Mouse (Mus musculus): ENCODE results near the gene Cacnb4. TPM values are rescaled to one million over a fixed set of nuclear protein-coding genes. Genes with fewer than 3 reads are reported as not detected.

Gene Cacnb4
- polyA plus RNA-seq, 1 experiment, result 0.01 TPM

- Histone ChIP-seq H3K27me3 (ENCODE audit: control insufficient read depth, insufficient read depth, insufficient read length) (no peaks in the 10 kb centered on the region), H3K4me3 (no peak overlapping the region), H3K79me2 (ENCODE audit: control insufficient read depth, insufficient read depth) (no peaks in the 10 kb centered on the region), H3K36me3 (ENCODE audit: control insufficient read depth, insufficient read depth) (no peaks in the 10 kb centered on the region), H3ac (ENCODE audit: control insufficient read depth, insufficient read length) (no peak overlapping the region), H3K4me2 (ENCODE audit: low read depth) (no peak overlapping the region)
- no peak for TF ChIP-seq TCF12 (IDR thresholded peaks at IDR 0.05; ENCODE audit: insufficient read depth, poor library complexity, severe bottlenecking)
- no peak for TF ChIP-seq TCF3 (IDR thresholded peaks at IDR 0.05; ENCODE audit: insufficient read length, low read depth)
- TF ChIP-seq USF1 (IDR thresholded peaks at IDR 0.05; ENCODE audit: low read depth), result no peak
- TF ChIP-seq MYOG (IDR thresholded peaks at IDR 0.05; ENCODE audit: control insufficient read depth in 1 of 3, insufficient read depth in 1 of 3, insufficient read length in 2 of 3, low read depth in 2 of 3), result no peak
- TF ChIP-seq CEBPB (IDR thresholded peaks at IDR 0.05; ENCODE audit: insufficient read depth, poor library complexity, severe bottlenecking), result no peak
- no peak for TF ChIP-seq SRF (IDR thresholded peaks at IDR 0.05; ENCODE audit: control insufficient read depth, insufficient read length, low read depth)
- TF ChIP-seq MAX (IDR thresholded peaks at IDR 0.05; ENCODE audit: low read depth), result no peak
- TF ChIP-seq REST (IDR thresholded peaks at IDR 0.05; ENCODE audit: insufficient read depth, insufficient read length), result no peak
- no peak for TF ChIP-seq POLR2AphosphoS2 (IDR thresholded peaks at IDR 0.05; ENCODE audit: insufficient read length, low read depth)
- no peak for TF ChIP-seq MYOD1 (IDR thresholded peaks at IDR 0.05; ENCODE audit: control insufficient read depth in 1 of 3, insufficient read length in 2 of 3, low read depth in 2 of 3)
- TF ChIP-seq E2F4 (IDR thresholded peaks at IDR 0.05; ENCODE audit: insufficient read depth), result no peak
- no peak for TF ChIP-seq POLR2A (IDR thresholded peaks at IDR 0.05; ENCODE audit: insufficient read length, low read depth)
These were observed 91.2 kb downstream of the Cacnb4 start for GRCm38 (mm10) chr2:52585384-52585783.

DNA sequence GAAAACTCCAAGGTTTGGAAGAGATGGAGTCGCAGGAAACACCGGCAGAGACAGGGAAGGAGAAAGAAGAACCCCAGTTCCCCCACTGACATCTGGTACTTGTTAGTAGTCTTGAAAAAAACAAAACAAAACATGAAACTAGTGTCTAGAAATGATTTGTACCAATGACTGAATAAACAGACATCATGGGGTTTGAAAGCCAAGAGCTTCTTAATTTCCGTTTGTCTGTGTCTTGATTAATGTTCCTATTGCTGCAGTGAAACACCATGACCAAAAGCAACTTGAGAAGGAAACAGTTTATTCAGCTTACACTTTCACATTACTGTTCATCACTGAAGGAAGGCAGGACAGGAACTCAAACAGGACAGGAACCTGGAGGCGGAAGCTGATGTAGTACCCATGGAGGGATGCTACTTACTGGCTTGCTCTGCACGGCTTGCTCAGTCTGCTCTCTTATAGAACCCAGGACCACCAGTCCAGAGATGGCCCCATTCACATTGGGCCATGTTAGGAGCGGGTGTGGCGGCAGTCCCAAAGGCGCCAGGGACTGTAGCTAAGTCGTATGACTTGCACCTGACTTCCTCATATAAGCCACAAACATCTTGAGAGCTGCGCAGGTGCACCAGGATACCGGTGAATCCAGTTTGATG lies 95.4 kb downstream of the Cacnb4 start:
- TF ChIP-seq REST (IDR thresholded peaks at IDR 0.05; ENCODE audit: insufficient read depth, insufficient read length) (no peak), SRF (IDR thresholded peaks at IDR 0.05; ENCODE audit: control insufficient read depth, insufficient read length, low read depth) (no peak), TCF3 (IDR thresholded peaks at IDR 0.05; ENCODE audit: insufficient read length, low read depth) (no peak), POLR2A (IDR thresholded peaks at IDR 0.05; ENCODE audit: insufficient read length, low read depth) (no peak), TCF12 (IDR thresholded peaks at IDR 0.05; ENCODE audit: insufficient read depth, poor library complexity, severe bottlenecking) (no peak), E2F4 (IDR thresholded peaks at IDR 0.05; ENCODE audit: insufficient read depth) (no peak), POLR2AphosphoS2 (IDR thresholded peaks at IDR 0.05; ENCODE audit: insufficient read length, low read depth) (no peak), MYOG (IDR thresholded peaks at IDR 0.05; ENCODE audit: control insufficient read depth in 1 of 3, insufficient read depth in 1 of 3, insufficient read length in 2 of 3, low read depth in 2 of 3) (no peak), USF1 (IDR thresholded peaks at IDR 0.05; ENCODE audit: low read depth) (no peak), CEBPB (IDR thresholded peaks at IDR 0.05; ENCODE audit: insufficient read depth, poor library complexity, severe bottlenecking) (no peak), MAX (IDR thresholded peaks at IDR 0.05; ENCODE audit: low read depth) (no peak), MYOD1 (IDR thresholded peaks at IDR 0.05; ENCODE audit: control insufficient read depth in 1 of 3, insufficient read length in 2 of 3, low read depth in 2 of 3) (no peak)
- Histone ChIP-seq H3K27me3 (ENCODE audit: control insufficient read depth, insufficient read depth, insufficient read length) (no peaks in the 10 kb centered on the region), H3K4me2 (ENCODE audit: low read depth) (no peak overlapping the region), H3K36me3 (ENCODE audit: control insufficient read depth, insufficient read depth) (no peaks in the 10 kb centered on the region), H3K79me2 (ENCODE audit: control insufficient read depth, insufficient read depth) (no peaks in the 10 kb centered on the region), H3ac (ENCODE audit: control insufficient read depth, insufficient read length) (no peak overlapping the region), H3K4me3 (no peak overlapping the region)

- no peak overlapping the region for H3ac ChIP-seq (ENCODE audit: control insufficient read depth, insufficient read length)
- H3K4me3 ChIP-seq, result no peak overlapping the region
- no peak for TF ChIP-seq CEBPB (IDR thresholded peaks at IDR 0.05; ENCODE audit: insufficient read depth, poor library complexity, severe bottlenecking)
- TF ChIP-seq POLR2A (IDR thresholded peaks at IDR 0.05; ENCODE audit: insufficient read length, low read depth), result no peak
- no peak for TF ChIP-seq TCF12 (IDR thresholded peaks at IDR 0.05; ENCODE audit: insufficient read depth, poor library complexity, severe bottlenecking)
- no peak overlapping the region for H3K4me2 ChIP-seq (ENCODE audit: low read depth)
- no peaks in the 10 kb centered on the region for H3K36me3 ChIP-seq (ENCODE audit: control insufficient read depth, insufficient read depth)
- no peaks in the 10 kb centered on the region for H3K79me2 ChIP-seq (ENCODE audit: control insufficient read depth, insufficient read depth)
- no peaks in the 10 kb centered on the region for H3K27me3 ChIP-seq (ENCODE audit: control insufficient read depth, insufficient read depth, insufficient read length)
These were observed 95.9 kb downstream of the Cacnb4 start for GRCm38 (mm10) chr2:52580697-52581096.

DNA sequence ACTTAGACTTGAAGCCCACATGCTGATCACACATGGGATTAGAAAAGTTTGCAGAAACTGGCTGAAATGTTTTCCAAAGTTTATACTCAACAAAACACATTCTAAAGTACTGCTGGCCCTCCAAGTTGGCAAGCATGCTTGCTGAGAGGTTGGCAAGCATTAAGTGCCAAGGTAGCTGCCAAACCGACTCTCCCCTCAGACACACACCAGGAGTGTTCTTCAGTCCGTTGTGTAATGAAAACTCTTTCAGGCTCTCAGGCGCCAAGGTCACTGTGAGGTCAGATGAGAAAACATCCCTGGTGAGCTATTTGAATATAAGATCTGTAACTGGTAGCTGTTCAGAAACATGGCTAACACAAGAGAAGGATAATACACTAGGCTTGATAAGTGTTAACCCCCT lies 97.8 kb downstream of the Cacnb4 start:
- no peak overlapping the region for H3ac ChIP-seq (ENCODE audit: control insufficient read depth, insufficient read length)

DNA sequence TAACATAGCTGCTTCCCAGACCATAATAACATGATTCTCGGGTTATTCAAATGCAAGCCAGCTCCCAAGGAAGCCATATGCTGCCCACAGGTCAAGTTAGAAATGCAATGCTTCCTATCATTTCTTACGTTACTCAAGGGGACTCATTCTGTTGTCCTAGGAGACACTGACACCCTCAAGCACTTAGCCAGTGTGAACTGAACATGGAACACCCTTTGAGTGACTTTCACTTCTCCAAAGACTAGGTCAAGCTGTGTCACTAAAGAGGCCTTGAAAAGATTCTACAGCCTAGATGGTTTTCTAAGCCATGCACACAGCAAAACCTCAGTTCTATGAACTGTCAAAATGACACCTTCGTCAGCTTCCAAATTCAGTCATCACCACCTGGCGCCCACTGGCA lies 98.9 kb downstream of the Cacnb4 start:
- Histone ChIP-seq H3K79me2 (ENCODE audit: control insufficient read depth, insufficient read depth) (no peaks in the 10 kb centered on the region), H3K4me3 (no peak overlapping the region), H3K36me3 (ENCODE audit: control insufficient read depth, insufficient read depth) (no peaks in the 10 kb centered on the region), H3K27me3 (ENCODE audit: control insufficient read depth, insufficient read depth, insufficient read length) (no peaks in the 10 kb centered on the region), H3ac (ENCODE audit: control insufficient read depth, insufficient read length) (no peak overlapping the region), H3K4me2 (ENCODE audit: low read depth) (no peak overlapping the region)
- TF ChIP-seq POLR2AphosphoS2 (IDR thresholded peaks at IDR 0.05; ENCODE audit: insufficient read length, low read depth) (no peak), POLR2A (IDR thresholded peaks at IDR 0.05; ENCODE audit: insufficient read length, low read depth) (no peak), SRF (IDR thresholded peaks at IDR 0.05; ENCODE audit: control insufficient read depth, insufficient read length, low read depth) (no peak), MYOG (IDR thresholded peaks at IDR 0.05; ENCODE audit: control insufficient read depth in 1 of 3, insufficient read depth in 1 of 3, insufficient read length in 2 of 3, low read depth in 2 of 3) (no peak), REST (IDR thresholded peaks at IDR 0.05; ENCODE audit: insufficient read depth, insufficient read length) (no peak), MYOD1 (IDR thresholded peaks at IDR 0.05; ENCODE audit: control insufficient read depth in 1 of 3, insufficient read length in 2 of 3, low read depth in 2 of 3) (no peak), TCF3 (IDR thresholded peaks at IDR 0.05; ENCODE audit: insufficient read length, low read depth) (no peak), E2F4 (IDR thresholded peaks at IDR 0.05; ENCODE audit: insufficient read depth) (no peak), USF1 (IDR thresholded peaks at IDR 0.05; ENCODE audit: low read depth) (no peak), CEBPB (IDR thresholded peaks at IDR 0.05; ENCODE audit: insufficient read depth, poor library complexity, severe bottlenecking) (no peak), TCF12 (IDR thresholded peaks at IDR 0.05; ENCODE audit: insufficient read depth, poor library complexity, severe bottlenecking) (no peak), MAX (IDR thresholded peaks at IDR 0.05; ENCODE audit: low read depth) (no peak)

More for the DNA sequence above, 97.8 kb downstream of the Cacnb4 start:
- Histone ChIP-seq H3K27me3 (ENCODE audit: control insufficient read depth, insufficient read depth, insufficient read length) (no peaks in the 10 kb centered on the region), H3K4me2 (ENCODE audit: low read depth) (no peak overlapping the region), H3K79me2 (ENCODE audit: control insufficient read depth, insufficient read depth) (no peaks in the 10 kb centered on the region), H3K36me3 (ENCODE audit: control insufficient read depth, insufficient read depth) (no peaks in the 10 kb centered on the region), H3K4me3 (no peak overlapping the region)
- TF ChIP-seq MAX (IDR thresholded peaks at IDR 0.05; ENCODE audit: low read depth) (no peak), MYOD1 (IDR thresholded peaks at IDR 0.05; ENCODE audit: control insufficient read depth in 1 of 3, insufficient read length in 2 of 3, low read depth in 2 of 3) (no peak), POLR2AphosphoS2 (IDR thresholded peaks at IDR 0.05; ENCODE audit: insufficient read length, low read depth) (no peak), POLR2A (IDR thresholded peaks at IDR 0.05; ENCODE audit: insufficient read length, low read depth) (no peak), CEBPB (IDR thresholded peaks at IDR 0.05; ENCODE audit: insufficient read depth, poor library complexity, severe bottlenecking) (no peak), E2F4 (IDR thresholded peaks at IDR 0.05; ENCODE audit: insufficient read depth) (no peak), MYOG (IDR thresholded peaks at IDR 0.05; ENCODE audit: control insufficient read depth in 1 of 3, insufficient read depth in 1 of 3, insufficient read length in 2 of 3, low read depth in 2 of 3) (no peak), SRF (IDR thresholded peaks at IDR 0.05; ENCODE audit: control insufficient read depth, insufficient read length, low read depth) (no peak), TCF12 (IDR thresholded peaks at IDR 0.05; ENCODE audit: insufficient read depth, poor library complexity, severe bottlenecking) (no peak)

Data from myocyte (in vitro differentiated cells).